Mouse (Mus musculus) ES-E14 (cell line): ENCODE results near the gene Tmem231.

ENCODE experiments used
- CHD2 ChIP-seq: IDR thresholded peaks from 2 replicates; pipeline ENCODE4 v1.6.1; 2014; ENCODE audit warnings: mild to moderate bottlenecking, low read depth, low read length, inconsistent platforms
- MAFK ChIP-seq: IDR thresholded peaks from 2 replicates; pipeline ENCODE4 v1.6.1; 2014; ENCODE audit warnings: mild to moderate bottlenecking, low read depth, low read length, inconsistent platforms; ENCODE audit not compliant: insufficient read depth
- ZC3H11A ChIP-seq: IDR thresholded peaks from 2 replicates; pipeline ENCODE4 v1.6.1; 2012; ENCODE audit warnings: low read depth, mild to moderate bottlenecking, inconsistent platforms, low read length, borderline replicate concordance
- ZNF384 ChIP-seq: IDR thresholded peaks from 2 replicates; pipeline ENCODE4 v1.6.1; 2012; ENCODE audit warnings: low read depth, low read length, inconsistent platforms

- no peak for TF ChIP-seq MAFK
- 0 out of 2 replicates have a peak, but pooled peaks have one; percentile 34 for TF ChIP-seq ZNF384
- TF ChIP-seq ZC3H11A = no peak
- no peak for TF ChIP-seq CHD2
Observed at GRCm38 (mm10) chr8:111876355-111876948, 57.2 kb downstream of the Tmem231 start, which contains the start of gene Tmem170.
